Mouse (Mus musculus) kidney, adult 2 months (tissue): ENCODE data around the gene Mthfsd. TPM values are rescaled to one million over a fixed set of nuclear protein-coding genes. Genes with fewer than 3 reads are reported as not detected.

ENCODE experiments used
- DNase-seq: peaks from one replicate; pipeline ENCODE4 v3.0.0; 2021
- H3K27ac ChIP-seq: fragments of 200-500 bp; 2 replicates; pipeline ENCODE4 v1.5.1; 2012; ENCODE audit warnings: low read depth, low read length, control low read depth, inconsistent platforms; ENCODE audit not compliant: insufficient read depth
- H3K27me3 ChIP-seq: fragments of 200-500 bp; replicated peaks from 2 replicates; pipeline ENCODE4 v1.6.1; 2012; ENCODE audit warnings: mild to moderate bottlenecking, moderate library complexity, low read length, inconsistent platforms; ENCODE audit not compliant: control insufficient read depth, insufficient read depth
- H3K36me3 ChIP-seq: fragments of 200-500 bp; 2 replicates; pipeline ENCODE4 v1.6.1; 2012; ENCODE audit warnings: mild to moderate bottlenecking, moderate library complexity, low read length, inconsistent platforms; ENCODE audit not compliant: control insufficient read depth, insufficient read depth
- H3K4me1 ChIP-seq: fragments of 200-500 bp; 2 replicates; pipeline ENCODE4 v1.6.1; 2011; ENCODE audit warnings: low read length; ENCODE audit not compliant: control insufficient read depth, insufficient read depth
- H3K4me3 ChIP-seq: fragments of 200-500 bp; 2 replicates; pipeline ENCODE4 v1.5.1; 2011; ENCODE audit warnings: mild to moderate bottlenecking, low read depth, low read length, control low read depth; ENCODE audit not compliant: insufficient read depth
- CTCF ChIP-seq: fragments of 200-500 bp; conservative IDR thresholded peaks from 2 replicates; pipeline ENCODE4 v1.5.1; 2011; ENCODE audit warnings: low read depth, mild to moderate bottlenecking, control low read depth, low read length, moderate library complexity, mixed read lengths; ENCODE audit not compliant: insufficient read depth, insufficient read length
- POLR2A ChIP-seq: fragments of 200-500 bp; IDR thresholded peaks from one replicate; pipeline ENCODE4 v1.6.1; 2011; ENCODE audit warnings: low read depth, low read length, control low read depth
- WGBS: fragments of 180-500 bp; shearing (Covaris S2); methylation state at CpG from one replicate; pipeline ENCODE4 v1.1.7; 2018; 5-methylcytosine and 5-hydroxymethylcytosine counted together
- polyA plus RNA-seq: library from polyadenylated mRNA; depleted of rRNA; stranded (reverse); fragments of >200 nt; gene quantifications from 2 replicates; pipeline ENCODE4 v1.2.3, GENCODE M21; 2012

The Mthfsd gene
- polyA plus RNA-seq, 1 experiment: 44.3 TPM

- no peak for TF ChIP-seq POLR2A
- TF ChIP-seq CTCF: peak; percentile 88
- Histone ChIP-seq H3K4me1 (no peaks in the 10 kb centered on the region), H3K27me3 (peaks cover 2% of the 10 kb centered on the region; the same call in 1 of the 2 replicates), H3K36me3 (no peaks in the 10 kb centered on the region), H3K27ac (no peak overlapping the region), H3K4me3 (no peak overlapping the region)
- 2% methylated on average over 16 of the region's 16 CpGs for WGBS
- DNase-seq: peak; percentile 78
These were observed 15.6 kb downstream of the Mthfsd start for GRCm38 (mm10) chr8:121092627-121093026.

GRCm38 (mm10) chr8:121092141-121092540 lies 16.1 kb downstream of the Mthfsd start:
- no peaks in the 10 kb centered on the region for H3K36me3 ChIP-seq
- no peak for TF ChIP-seq POLR2A
- TF ChIP-seq CTCF: no peak
- no peak overlapping the region for H3K4me3 ChIP-seq
- 21% methylated on average over 6 of the region's 6 CpGs for WGBS
- H3K4me1 ChIP-seq: no peaks in the 10 kb centered on the region
- H3K27ac ChIP-seq: no peak overlapping the region
- H3K27me3 ChIP-seq: peaks cover 2% of the 10 kb centered on the region; the same call in 1 of the 2 replicates
- no peak for DNase-seq

- DNase-seq: no peak
- H3K27me3 ChIP-seq: peaks cover 2% of the 10 kb centered on the region; the same call in 1 of the 2 replicates
These were observed 17.5 kb downstream of the Mthfsd start for GRCm38 (mm10) chr8:121090716-121091115.

GRCm38 (mm10) chr8:121089631-121090380 lies 18.4 kb downstream of the Mthfsd start:
- Histone ChIP-seq H3K27ac (no peak overlapping the region), H3K27me3 (peaks cover 4% of the 10 kb centered on the region; the same call in 1 of the 2 replicates), H3K4me3 (no peak overlapping the region), H3K4me1 (no peaks in the 10 kb centered on the region), H3K36me3 (no peaks in the 10 kb centered on the region)
- 10% methylated on average over 32 of the region's 32 CpGs for WGBS
- TF ChIP-seq CTCF (no peak), POLR2A (no peak)
- no peak for DNase-seq

More at GRCm38 (mm10) chr8:121090716-121091115, 17.5 kb downstream of the Mthfsd start:
- Histone ChIP-seq H3K27ac (no peak overlapping the region), H3K36me3 (no peaks in the 10 kb centered on the region), H3K4me1 (no peaks in the 10 kb centered on the region), H3K4me3 (no peak overlapping the region)
- 0% methylated on average over 1 of the region's 1 CpGs for WGBS
- TF ChIP-seq POLR2A (no peak), CTCF (peak; percentile 24; the same call in 1 of the 2 replicates)

- 8% methylated on average over 40 of the region's 40 CpGs for WGBS
- no peak overlapping the region for H3K27ac ChIP-seq
- H3K4me1 ChIP-seq: no peaks in the 10 kb centered on the region
- H3K4me3 ChIP-seq: no peak overlapping the region
- H3K27me3 ChIP-seq: peaks cover 5% of the 10 kb centered on the region; the same call in 1 of the 2 replicates
- no peak for DNase-seq
- TF ChIP-seq POLR2A (no peak), CTCF (no peak)
- H3K36me3 ChIP-seq: no peaks in the 10 kb centered on the region
These were observed 19.1 kb downstream of the Mthfsd start for GRCm38 (mm10) chr8:121088871-121089630.

GRCm38 (mm10) chr8:121088281-121088680 lies 19.9 kb downstream of the Mthfsd start:
- no peak overlapping the region for H3K4me3 ChIP-seq
- WGBS: 19% methylated on average over 8 of the region's 8 CpGs
- TF ChIP-seq POLR2A: no peak
- no peak for TF ChIP-seq CTCF

More at GRCm38 (mm10) chr8:121088281-121088680, 19.9 kb downstream of the Mthfsd start:
- no peaks in the 10 kb centered on the region for H3K36me3 ChIP-seq
- no peak for DNase-seq
- H3K27me3 ChIP-seq: peaks cover 5% of the 10 kb centered on the region; the same call in 1 of the 2 replicates
- no peak overlapping the region for H3K27ac ChIP-seq
- no peaks in the 10 kb centered on the region for H3K4me1 ChIP-seq
